Mouse (Mus musculus) embryonic facial prominence, embryonic 14.5 days (tissue): ENCODE data around the gene Dpp9. TPM values are rescaled to one million over a fixed set of nuclear protein-coding genes. Genes with fewer than 3 reads are reported as not detected.

Experiments used
- ATAC-seq: fragments of 200-750 bp; cut with Nextera tagmentation; 2 replicates; pipeline ENCODE4 v1.8.0; 2017; ENCODE audit warnings: low read depth, moderate number of reproducible peaks, moderate TSS enrichment
- DNase-seq: peaks from one replicate; pipeline ENCODE4 v3.0.0-alpha.2; 2015; ENCODE audit warnings: low spot score
- H3K27ac ChIP-seq: fragments of 300-500 bp; sonication (generic); replicated peaks from 2 replicates; pipeline ENCODE4 v1.5.1; 2014; ENCODE audit warnings: low read depth, mild to moderate bottlenecking, low read length, moderate library complexity
- H3K27me3 ChIP-seq: fragments of 300-500 bp; sonication (generic); replicated peaks from 2 replicates; pipeline ENCODE4 v1.6.1; 2014; ENCODE audit warnings: low read length; ENCODE audit not compliant: control insufficient read depth, insufficient read depth
- H3K36me3 ChIP-seq: fragments of 300-500 bp; sonication (generic); 2 replicates; pipeline ENCODE4 v1.6.1; 2014; ENCODE audit warnings: low read length, mixed read lengths; ENCODE audit not compliant: control insufficient read depth, insufficient read depth
- H3K4me1 ChIP-seq: fragments of 300-500 bp; sonication (generic); 2 replicates; pipeline ENCODE4 v1.6.1; 2014; ENCODE audit warnings: antibody characterized with exemption, low read length; ENCODE audit not compliant: control insufficient read depth, insufficient read depth
- H3K4me2 ChIP-seq: fragments of 300-500 bp; sonication (generic); 2 replicates; pipeline ENCODE4 v1.6.1; 2014; ENCODE audit warnings: low read depth, mild to moderate bottlenecking, low read length, moderate library complexity, mixed read lengths
- H3K4me3 ChIP-seq: fragments of 300-500 bp; sonication (generic); 2 replicates; pipeline ENCODE4 v1.5.1; 2014; ENCODE audit warnings: low read depth, mild to moderate bottlenecking, low read length
- H3K9ac ChIP-seq: fragments of 300-500 bp; sonication (generic); 2 replicates; pipeline ENCODE4 v1.6.1; 2014; ENCODE audit warnings: low read depth, mild to moderate bottlenecking, low read length, moderate library complexity, mixed read lengths
- H3K9me3 ChIP-seq: fragments of 300-500 bp; sonication (generic); 2 replicates; pipeline ENCODE4 v1.6.1; 2016; ENCODE audit warnings: low read length; ENCODE audit not compliant: control insufficient read depth
- WGBS: fragments of 180-500 bp; shearing (Covaris S2); extraction: QIAGEN DNeasy Blood & Tissue Kit; methylation state at CpG from one replicate; pipeline ENCODE4 v1.1.7; 2014; 5-methylcytosine and 5-hydroxymethylcytosine counted together
- polyA plus RNA-seq: library from polyadenylated mRNA; unstranded; fragments of >200 nt; fragmentation: Nextera tagmentation; extraction: Ambion mirVana; gene quantifications from 2 replicates; pipeline ENCODE4 v1.2.1, GENCODE M21; 2014

The Dpp9 gene
- polyA plus RNA-seq, 1 experiment from 2014 or later, result 32.5 TPM

DNA sequence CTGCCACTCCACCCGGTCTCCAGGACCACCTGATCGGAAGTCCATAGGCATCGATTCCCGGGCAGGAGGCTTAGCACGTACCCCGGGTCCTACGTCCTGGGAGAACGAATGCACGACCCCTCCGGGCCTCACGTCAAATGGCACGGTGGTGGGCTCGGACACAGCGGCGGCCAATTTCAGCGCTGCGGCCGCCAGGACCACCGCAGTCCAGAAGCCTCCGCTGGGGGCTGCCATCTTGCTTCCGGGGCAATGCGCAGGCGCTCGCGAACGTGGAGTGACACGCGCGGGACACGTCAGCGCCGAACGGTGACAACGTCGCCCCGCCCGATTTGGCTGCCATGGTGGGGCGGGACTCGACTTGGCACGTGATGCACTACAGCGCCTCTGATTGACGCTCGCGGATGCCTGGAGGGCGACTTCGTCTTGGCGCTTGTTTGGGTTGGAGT, 35.0 kb downstream of the Dpp9 start, which contains the start of gene Mydgf:
TSS of gene Mydgf (minus strand) at position 263 of the 446 bp plus-strand sequence.
- no peaks in the 10 kb centered on the region for H3K27me3 ChIP-seq
- H3K4me3 ChIP-seq, result peak within 1 kb of the TSS; percentile 67
- WGBS, result under 1% methylated on average over 36 of the region's 47 CpGs
- H3K27ac ChIP-seq, result peak within 1 kb of the TSS; percentile 54
- peaks cover 61% of the 10 kb centered on the region for H3K36me3 ChIP-seq
- ATAC-seq, result peak; percentile 94
- H3K9ac ChIP-seq, result peak within 1 kb of the TSS; percentile 79
- no peaks in the 10 kb centered on the region for H3K9me3 ChIP-seq
- DNase-seq, result peak; percentile 97
- H3K4me1 ChIP-seq, result 0 out of 2 replicates have a peak, but pooled peaks cover 7% of the 10 kb centered on the region
- H3K4me2 ChIP-seq, result peak within 1 kb of the TSS; percentile 93

DNA sequence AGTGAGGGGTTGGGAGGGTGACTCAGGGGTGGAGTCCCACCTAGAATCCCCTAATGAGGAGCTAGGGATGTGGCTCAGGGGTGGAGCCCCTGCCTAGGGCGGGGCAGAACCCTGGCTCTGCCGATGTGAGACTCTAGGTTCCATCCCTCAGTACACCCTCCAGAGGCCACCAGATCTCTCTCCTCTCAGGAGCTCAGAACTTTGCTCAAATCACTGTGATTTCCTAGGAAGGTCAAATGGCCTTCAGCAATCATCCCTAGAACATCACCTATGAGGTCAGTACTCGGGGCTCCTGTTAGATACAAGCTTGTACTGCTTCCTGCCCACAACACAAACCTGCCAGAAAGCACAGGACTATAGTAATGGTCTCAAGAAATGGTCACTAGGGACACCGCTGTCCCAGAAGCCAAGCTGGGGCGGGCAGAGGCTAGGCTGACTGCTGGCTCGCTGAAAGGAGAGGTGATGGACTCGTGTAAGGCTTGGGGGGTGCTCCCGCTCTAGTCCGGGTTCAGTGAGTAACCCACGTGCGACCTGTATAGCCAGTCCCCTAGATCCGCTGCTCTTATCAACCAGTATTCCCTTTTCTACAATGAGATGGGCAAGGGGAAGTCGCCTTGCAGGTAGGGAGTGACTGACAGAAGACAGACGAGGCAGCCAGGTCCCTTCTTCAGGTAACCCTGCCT, 35.6 kb downstream of the Dpp9 start:
- Histone ChIP-seq H3K4me1 (0 out of 2 replicates have a peak, but pooled peaks cover 7% of the 10 kb centered on the region), H3K4me3 (peak overlapping the region; percentile 67), H3K9ac (peak overlapping the region; percentile 79), H3K27ac (peak overlapping the region; percentile 54), H3K36me3 (peaks cover 57% of the 10 kb centered on the region), H3K9me3 (no peaks in the 10 kb centered on the region), H3K27me3 (no peaks in the 10 kb centered on the region), H3K4me2 (peak overlapping the region; percentile 93)
- ATAC-seq (peak; percentile 5; the same call in 1 of the 2 replicates), DNase-seq (no peak)
- WGBS, result 2% methylated on average over 14 of the region's 14 CpGs

DNA sequence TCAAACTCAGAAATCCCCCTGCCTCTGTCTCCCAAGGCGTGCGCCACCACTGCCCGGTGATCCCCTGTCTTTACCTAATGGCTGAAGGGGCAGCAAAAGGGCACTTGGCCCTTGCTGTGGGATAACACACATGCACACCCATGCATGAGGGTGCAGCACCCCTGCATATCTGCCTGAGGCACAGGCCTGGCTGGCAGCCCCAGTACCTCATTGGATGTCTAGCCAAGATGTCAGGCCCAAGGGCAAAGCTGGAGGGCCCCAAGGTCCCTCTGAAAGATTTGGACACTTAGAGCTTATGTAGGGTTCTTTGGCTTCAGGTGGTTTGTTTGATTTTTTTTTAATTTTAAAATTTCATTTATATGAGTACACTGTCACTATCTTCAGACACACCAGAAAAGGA, 43.3 kb downstream of the Dpp9 start:
- H3K9ac ChIP-seq, result no peak overlapping the region
- no peak overlapping the region for H3K4me2 ChIP-seq
- no peaks in the 10 kb centered on the region for H3K4me1 ChIP-seq
- DNase-seq (no peak), ATAC-seq (no peak)
- H3K4me3 ChIP-seq, result no peak overlapping the region
- no peaks in the 10 kb centered on the region for H3K9me3 ChIP-seq
- H3K27me3 ChIP-seq, result no peaks in the 10 kb centered on the region
- peaks cover 44% of the 10 kb centered on the region for H3K36me3 ChIP-seq
- WGBS, result 97% methylated on average over 3 of the region's 3 CpGs
- H3K27ac ChIP-seq, result no peak overlapping the region

DNA sequence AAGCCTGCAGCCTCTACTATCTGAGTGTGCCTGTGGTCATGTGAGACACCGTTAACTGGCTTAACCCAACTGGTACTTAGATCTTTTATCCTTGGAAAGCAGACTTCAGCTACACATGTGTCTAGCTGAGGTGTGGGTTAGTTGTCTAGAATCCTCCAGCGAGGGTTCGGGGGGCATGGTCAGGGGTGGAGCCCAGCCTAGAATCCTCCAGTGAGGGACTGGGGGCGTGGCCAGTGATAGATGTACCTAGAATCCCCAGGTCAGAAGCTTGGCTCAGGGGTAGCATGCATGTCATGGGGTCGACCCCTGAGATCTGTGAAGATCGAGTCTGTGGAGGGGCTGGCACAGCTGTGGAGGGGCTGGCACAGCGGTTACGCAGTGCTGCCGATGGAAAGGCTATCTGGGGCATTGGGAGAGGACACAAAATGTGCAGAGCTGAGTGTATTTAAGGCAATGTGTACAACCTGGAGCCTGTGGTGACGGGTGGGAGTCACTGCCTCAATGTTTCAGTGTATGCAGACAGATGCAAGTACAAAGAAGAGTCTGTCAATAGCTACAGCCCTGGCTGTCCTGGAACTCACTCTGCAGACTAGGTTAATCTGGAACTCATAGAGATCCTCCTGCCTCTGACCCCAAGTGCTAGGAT, 45.2 kb downstream of the Dpp9 start:
- no peak overlapping the region for H3K27ac ChIP-seq
- ATAC-seq (no peak), DNase-seq (no peak)
- H3K9ac ChIP-seq, result no peak overlapping the region
- H3K4me2 ChIP-seq, result no peak overlapping the region
- peaks cover 28% of the 10 kb centered on the region for H3K36me3 ChIP-seq
- 63% methylated on average over 10 of the region's 10 CpGs for WGBS
- no peaks in the 10 kb centered on the region for H3K9me3 ChIP-seq
- peaks cover 2% of the 10 kb centered on the region; the same call in 1 of the 2 replicates for H3K4me1 ChIP-seq
- no peak overlapping the region for H3K4me3 ChIP-seq
- H3K27me3 ChIP-seq, result no peaks in the 10 kb centered on the region

DNA sequence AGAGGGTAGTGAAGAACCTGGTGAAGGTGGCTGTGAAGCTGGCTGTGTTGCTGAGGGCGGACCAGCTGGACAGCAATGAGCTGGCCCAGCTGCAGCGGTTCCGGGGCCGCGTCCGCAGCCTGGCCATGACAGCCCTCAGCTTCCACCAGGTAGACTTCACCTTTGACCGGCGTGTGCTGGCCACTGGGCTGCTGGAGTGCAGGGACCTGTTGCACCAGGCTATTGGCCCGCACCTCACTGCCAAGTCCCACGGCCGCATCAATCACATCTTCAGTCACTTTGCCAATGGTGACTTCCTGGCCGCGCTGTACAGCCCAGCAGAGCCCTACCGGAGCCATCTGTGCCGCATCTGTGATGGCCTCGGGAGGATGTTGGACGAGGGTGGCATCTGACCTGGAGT, 46.8 kb downstream of the Dpp9 start:
- Histone ChIP-seq H3K9me3 (no peaks in the 10 kb centered on the region), H3K27ac (no peak overlapping the region), H3K36me3 (peaks cover 14% of the 10 kb centered on the region), H3K9ac (no peak overlapping the region), H3K4me2 (no peak overlapping the region), H3K4me3 (no peak overlapping the region), H3K27me3 (no peaks in the 10 kb centered on the region), H3K4me1 (peaks cover 2% of the 10 kb centered on the region; the same call in 1 of the 2 replicates)
- 91% methylated on average over 17 of the region's 17 CpGs for WGBS
- DNase-seq, result no peak
- no peak for ATAC-seq

DNA sequence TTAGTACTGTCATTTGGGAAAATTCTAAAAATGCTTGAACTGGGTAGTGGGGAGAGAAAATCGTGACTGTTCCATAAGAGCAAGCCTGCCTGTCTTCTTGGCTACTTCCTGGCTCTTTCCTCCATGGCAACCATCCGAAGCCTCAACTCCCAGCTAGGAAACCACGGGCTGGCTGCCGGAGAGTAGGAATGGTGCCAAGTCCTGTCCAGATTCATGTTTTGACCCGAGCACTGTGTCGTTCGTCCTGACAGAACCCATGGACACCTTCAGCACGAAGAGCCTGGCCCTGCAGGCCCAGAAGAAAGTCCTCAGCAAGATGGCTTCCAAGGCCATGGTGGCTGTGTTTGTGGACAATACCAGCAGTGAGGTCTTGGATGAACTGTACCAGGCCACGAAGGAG, 47.2 kb downstream of the Dpp9 start:
- 76% methylated on average over 9 of the region's 9 CpGs for WGBS
- Histone ChIP-seq H3K4me1 (peaks cover 2% of the 10 kb centered on the region; the same call in 1 of the 2 replicates), H3K27me3 (no peaks in the 10 kb centered on the region), H3K4me3 (no peak overlapping the region), H3K9me3 (no peaks in the 10 kb centered on the region), H3K9ac (peak overlapping the region; percentile 37; the same call in 1 of the 2 replicates), H3K27ac (no peak overlapping the region), H3K36me3 (peaks cover 10% of the 10 kb centered on the region), H3K4me2 (no peak overlapping the region)
- ATAC-seq, result no peak
- DNase-seq, result no peak

- no peak overlapping the region for H3K4me3 ChIP-seq
- peak overlapping the region; percentile 39; the same call in 1 of the 2 replicates for H3K27ac ChIP-seq
- no peaks in the 10 kb centered on the region for H3K27me3 ChIP-seq
- WGBS, result 30% methylated on average over 8 of the region's 10 CpGs
- H3K9ac ChIP-seq, result peak overlapping the region; percentile 37; the same call in 1 of the 2 replicates
- 0 out of 2 replicates have a peak, but pooled peaks cover 4% of the 10 kb centered on the region for H3K36me3 ChIP-seq
- DNase-seq (peak; percentile 31), ATAC-seq (peak; percentile 13; the same call in 1 of the 2 replicates)
- peaks cover 2% of the 10 kb centered on the region; the same call in 1 of the 2 replicates for H3K4me1 ChIP-seq
- no peaks in the 10 kb centered on the region for H3K9me3 ChIP-seq
- no peak overlapping the region for H3K4me2 ChIP-seq
Observed at GRCm38 (mm10) chr17:56170636-56171035, 48.1 kb downstream of the Dpp9 start.

DNA sequence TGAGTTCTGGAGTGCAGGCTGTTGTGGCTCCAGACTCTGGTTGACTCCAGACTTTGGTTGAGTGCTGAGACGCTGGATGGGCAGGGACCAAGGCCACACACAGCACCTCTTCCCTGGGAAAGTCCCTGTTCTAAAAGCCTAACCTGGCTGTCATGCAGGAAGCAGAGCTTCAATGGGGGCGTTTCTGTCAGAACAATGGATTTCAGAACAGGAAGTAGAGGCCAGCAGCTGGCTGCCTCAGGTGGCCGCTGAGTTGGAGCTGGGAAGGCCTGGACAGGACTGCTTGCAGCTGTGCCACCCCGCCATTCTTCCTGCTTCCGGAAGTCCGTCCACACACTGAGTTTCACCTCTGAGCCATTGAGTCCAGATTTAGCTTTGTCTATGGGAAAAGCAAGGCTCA, 48.9 kb downstream of the Dpp9 start:
- Histone ChIP-seq H3K9me3 (no peaks in the 10 kb centered on the region), H3K27me3 (no peaks in the 10 kb centered on the region), H3K9ac (peak overlapping the region; percentile 35; the same call in 1 of the 2 replicates), H3K4me3 (no peak overlapping the region), H3K4me2 (no peak overlapping the region), H3K36me3 (no peaks in the 10 kb centered on the region), H3K4me1 (peaks cover 2% of the 10 kb centered on the region; the same call in 1 of the 2 replicates), H3K27ac (peak overlapping the region; percentile 39; the same call in 1 of the 2 replicates)
- DNase-seq (peak; percentile 50), ATAC-seq (no peak)
- 48% methylated on average over 6 of the region's 6 CpGs for WGBS
